Mouse (Mus musculus) forelimb bud, embryonic 11.5 days (tissue): ENCODE data around the gene Itga3.

Experiments used
- DNase-seq: peaks from one replicate; pipeline ENCODE4 v3.0.0-alpha.2; 2012; ENCODE audit warnings: low read depth, low spot score

Itga3 gene

DNA sequence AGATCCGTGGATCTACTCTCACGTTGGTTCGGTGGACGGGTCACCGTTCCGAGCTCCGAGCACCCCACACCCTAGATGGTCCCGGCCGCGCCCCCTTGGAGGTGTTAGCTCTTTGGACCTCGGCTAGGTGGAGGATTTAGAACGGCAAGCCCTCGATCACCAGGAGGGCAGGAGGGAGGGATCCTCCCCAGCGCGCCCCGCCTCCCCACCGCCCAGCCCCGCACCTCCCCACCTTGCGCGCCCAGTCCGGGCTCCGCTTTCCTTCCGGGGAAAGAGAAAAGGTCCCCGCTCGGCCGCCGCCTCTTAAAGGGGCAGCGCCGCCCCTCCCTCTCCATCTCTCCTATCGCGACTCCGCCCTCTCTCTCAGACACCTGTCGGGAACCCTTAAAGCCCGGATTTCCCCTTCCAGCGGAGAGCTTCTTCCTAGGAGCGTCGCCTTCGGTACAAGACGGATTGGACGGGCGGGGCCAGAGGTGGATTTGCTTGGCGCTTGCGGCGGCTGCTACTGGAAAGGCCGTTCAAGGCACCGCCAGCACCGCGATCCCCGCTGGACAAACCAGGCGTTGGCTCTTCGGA lies at the start of gene Itga3:
TSS of gene Itga3 (minus strand) at position 266 of the 576 bp plus-strand sequence.
- DNase-seq: peak; percentile 51

DNA sequence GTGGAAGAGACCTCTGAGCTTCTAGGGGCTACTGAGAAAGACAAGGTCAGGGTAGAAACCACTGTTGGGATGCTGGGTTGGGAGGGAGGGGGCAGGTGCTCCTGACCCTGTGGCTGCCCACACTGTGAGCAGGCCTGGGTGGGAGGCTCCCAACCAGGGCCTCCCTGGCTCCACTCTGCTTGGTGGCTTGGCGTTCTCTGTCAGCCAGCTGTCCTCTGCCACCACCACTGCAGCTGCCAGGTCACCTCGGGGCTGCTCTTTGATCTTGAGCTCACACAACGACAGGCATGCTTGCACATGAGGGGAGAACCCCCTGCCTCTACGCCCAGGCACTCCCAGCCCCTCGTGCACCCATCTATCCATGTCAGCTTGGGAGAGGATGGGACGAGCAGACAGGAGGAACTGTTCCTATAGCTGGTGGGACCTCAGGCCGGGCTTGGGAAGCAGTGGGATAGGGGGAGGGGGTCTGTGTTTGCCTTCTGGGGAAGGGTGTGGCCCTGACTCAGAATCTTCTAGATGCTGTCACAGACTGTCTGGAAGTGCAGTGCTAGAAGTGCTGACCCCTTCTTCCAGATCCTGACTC lies 48.9 kb upstream of the Itga3 start:
- DNase-seq: no peak

DNA sequence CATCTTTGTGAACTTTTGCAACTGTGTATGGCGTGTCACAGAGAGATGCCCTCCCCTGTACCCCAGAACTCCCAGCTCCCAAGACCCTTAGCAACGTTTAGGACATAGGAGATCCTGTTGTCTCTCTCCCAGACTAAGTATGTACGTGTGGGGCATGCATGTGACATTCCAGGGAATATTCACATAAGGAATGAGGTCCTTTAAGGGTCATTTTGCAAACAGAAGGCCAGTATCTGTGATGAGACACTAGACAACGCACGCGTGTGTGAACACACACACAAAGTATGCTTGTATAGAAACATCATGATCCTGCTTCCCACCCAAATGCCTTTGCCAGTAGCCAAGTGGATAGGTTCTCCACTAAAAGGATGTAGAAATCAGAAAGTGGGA lies 45.5 kb upstream of the Itga3 start:
- no peak for DNase-seq

DNA sequence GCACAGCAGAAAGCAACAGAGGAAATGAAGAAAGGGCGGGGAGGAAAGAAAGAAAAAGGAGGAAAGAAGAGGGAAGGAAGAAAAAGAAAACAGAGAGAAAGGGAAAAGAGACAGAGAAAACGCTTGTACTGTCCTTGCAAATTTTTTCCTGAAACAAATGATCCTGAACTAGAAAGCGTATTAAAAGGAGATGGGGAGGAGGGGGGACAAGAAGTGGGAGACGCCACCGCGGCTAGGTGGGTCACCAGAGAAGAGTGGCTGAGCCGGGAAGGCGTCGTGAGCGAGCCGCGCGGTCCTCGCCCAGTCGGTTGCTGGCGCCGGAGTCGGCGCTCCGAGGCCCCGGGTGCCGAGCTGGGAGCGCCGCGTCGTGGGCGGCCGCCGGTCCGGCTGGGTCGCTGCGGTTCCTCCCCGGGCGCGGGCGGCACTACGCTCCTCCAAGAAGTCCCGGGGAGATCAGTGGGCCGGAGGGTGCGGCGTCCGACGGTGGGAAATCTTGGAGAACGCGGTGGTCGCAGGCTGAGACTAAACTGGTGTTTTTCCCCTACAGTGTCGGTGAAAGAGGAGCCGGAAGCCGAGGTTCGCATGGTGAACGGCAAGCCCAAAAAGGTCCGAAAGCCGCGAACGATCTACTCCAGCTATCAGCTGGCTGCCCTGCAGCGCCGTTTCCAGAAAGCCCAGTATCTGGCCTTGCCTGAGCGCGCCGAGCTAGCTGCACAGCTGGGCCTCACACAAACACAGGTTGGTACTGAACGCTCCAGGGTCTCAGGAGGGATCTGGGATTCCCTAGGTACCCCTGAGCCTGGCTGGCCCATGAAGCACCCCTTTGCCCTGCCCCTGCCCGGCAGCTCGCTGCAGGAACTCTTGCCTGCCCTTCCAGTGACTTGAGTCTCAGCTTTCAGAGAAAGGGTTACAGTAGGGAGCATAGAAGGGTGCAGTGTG lies 44.8 kb upstream of the Itga3 start:
- no peak for DNase-seq

DNA sequence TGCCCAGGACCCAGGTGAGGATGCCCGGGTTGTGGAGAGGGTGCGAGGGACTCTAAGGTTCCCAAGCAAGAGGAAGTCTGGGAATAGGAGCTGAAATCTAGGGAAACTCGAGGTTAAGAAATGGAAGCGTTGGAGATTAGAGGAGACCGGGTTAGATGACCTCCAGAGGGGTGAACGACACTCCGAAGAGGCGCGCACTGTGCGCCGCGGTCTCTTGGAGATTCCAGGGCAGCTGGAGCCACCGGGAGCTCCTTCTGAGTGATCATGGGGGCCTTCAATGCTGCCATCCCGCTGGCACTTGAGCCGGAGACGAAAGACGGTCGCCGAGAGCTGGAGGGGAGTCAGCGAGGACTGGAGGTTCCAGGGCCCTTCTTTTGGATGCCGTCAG lies 44.0 kb upstream of the Itga3 start:
- DNase-seq: no peak

DNA sequence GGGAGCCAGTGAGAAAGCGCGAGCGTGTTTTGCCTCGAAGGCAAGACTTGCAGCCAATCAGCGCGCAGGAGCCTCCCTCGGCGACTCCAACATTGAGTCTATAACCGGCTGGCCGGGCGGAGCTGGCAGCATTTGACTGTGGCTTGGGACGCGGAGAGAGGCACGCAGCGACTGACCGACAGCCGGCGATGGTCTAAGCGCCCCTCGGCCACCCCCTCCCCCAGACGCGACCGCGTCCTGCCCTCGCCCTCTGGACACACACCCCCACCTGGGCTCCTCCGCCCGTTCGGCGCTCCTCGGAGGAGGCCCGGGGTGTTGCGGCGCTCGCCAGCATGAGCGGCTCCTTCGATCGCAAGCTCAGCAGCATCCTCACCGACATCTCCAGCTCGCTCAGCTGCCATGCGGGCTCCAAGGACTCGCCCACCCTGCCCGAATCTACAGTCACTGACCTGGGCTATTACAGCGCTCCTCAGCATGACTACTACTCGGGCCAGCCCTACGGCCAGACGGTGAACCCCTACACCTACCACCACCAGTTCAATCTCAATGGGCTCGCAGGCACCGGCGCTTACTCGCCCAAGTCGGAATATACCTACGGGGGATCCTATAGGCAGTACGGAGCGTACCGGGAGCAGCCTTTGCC lies 43.5 kb upstream of the Itga3 start, which contains the start of gene Dlx3:
TSS of gene Dlx3 (plus strand) at position 130 of the 643 bp plus-strand sequence.
- DNase-seq: peak; percentile 65

DNA sequence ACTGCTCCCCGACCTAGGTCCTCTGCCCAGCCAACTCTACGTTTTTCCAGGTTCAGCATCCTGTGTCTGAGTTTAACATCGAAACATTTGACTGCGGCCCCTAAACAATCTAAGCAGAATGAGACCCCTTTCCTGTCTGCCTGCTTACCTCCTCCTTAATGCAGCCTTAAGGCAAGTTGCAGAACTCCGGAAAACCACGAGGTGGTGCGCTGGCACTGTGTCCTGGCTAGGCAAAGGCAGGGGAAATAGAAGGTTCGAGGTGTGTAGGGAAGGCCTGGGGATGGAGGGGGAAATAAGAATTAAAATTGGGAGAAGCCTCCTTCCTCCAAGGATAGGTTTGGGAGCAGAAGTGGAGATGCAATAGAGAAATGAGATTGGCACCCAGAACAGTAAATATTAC lies 41.9 kb upstream of the Itga3 start:
- peak; percentile 81 for DNase-seq

DNA sequence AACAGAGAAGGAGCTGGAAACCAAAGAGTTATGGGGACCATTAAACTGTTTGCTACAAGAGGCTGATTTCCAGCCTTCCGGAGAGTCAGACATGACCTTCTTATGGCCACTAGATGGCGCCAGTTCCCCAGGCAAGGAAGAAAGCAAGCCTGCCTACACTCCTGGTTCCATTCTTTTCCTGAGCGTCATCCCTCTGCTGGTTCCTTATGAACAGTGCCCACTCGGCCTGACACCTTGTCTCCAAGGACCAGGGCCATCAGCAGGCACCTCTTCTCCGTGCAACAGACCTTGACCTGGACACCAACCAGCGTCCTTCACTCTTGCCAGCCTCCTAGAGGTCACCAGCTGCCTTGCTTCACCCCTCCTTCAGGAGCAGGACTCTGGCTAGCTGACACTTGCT lies 40.4 kb upstream of the Itga3 start:
- peak; percentile 89 for DNase-seq

DNA sequence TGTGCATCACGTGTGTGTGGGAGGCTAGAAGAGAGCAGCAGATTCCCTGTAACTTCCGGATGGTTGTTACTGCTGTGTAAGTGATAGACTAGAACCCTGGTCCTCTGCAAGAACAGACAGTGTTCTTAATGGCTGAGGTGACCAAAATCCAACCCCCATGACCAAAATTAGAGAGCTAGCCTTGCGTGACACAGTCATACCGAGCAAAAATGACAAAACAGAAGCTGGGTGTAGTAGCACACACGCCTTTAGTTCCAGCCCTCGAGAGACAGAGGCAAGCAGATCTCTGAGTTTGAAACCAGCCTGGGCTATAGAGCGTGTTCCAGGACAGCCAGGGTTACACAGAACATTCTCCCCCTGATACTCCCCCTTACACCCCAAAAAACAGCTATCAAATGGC lies 33.5 kb upstream of the Itga3 start:
- DNase-seq: no peak

DNA sequence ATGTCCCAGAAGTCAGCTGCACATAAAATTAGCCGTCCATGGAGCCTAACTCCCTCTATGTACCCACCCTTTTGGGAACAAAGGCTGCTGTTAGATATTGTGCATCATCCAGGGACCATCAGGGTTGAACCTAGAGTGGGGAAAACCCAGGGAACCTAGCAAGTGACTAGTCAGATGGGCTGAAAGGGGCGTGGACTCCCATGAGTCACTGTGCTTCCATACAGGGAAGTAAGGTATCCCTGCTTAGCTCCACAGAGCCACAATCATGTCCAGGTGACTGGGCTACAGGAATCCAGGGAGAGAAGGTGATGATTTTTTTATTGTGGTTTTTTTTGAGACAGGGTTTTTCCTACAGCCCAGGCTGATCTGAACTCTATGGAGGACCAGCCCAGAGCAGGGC lies 32.4 kb upstream of the Itga3 start:
- DNase-seq: no peak

DNA sequence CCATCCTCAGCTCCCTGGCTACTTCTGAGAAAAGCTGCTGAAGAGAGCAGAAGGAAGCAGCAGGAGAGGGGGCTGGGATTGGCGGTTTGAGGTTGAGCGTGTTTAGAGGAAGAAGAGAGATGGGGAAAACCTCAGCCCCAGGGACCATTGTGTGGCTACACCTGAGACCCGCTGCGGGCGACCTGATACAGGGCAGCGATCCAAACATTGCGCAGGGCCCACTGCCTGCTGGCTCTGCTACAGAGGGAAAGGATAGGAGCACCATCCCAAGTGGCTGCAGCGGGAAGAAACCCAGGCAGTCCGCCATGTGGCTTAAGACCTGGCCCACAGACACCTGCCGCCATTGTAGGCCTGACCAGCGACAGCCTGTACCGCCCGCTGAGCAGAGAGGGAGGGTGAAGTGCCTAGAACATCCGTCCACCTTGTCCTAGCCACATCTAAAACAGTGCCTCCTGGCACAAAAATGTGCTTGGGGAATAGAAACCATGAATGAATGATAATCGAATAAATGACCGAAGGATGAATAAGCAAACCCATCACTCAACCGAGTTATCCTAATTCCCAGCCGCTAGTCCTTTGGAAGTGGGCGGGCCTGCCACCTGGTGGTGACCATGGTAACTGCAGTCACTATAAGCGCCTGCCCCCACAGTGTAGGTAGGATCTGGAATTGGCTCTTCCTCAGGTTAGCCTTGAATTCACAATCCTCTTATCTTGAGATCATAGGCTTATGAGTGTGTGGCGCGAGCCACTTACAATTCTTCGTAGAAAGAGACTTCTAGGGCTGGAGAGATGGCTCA lies 30.0 kb upstream of the Itga3 start:
- peak; percentile 76 for DNase-seq

DNA sequence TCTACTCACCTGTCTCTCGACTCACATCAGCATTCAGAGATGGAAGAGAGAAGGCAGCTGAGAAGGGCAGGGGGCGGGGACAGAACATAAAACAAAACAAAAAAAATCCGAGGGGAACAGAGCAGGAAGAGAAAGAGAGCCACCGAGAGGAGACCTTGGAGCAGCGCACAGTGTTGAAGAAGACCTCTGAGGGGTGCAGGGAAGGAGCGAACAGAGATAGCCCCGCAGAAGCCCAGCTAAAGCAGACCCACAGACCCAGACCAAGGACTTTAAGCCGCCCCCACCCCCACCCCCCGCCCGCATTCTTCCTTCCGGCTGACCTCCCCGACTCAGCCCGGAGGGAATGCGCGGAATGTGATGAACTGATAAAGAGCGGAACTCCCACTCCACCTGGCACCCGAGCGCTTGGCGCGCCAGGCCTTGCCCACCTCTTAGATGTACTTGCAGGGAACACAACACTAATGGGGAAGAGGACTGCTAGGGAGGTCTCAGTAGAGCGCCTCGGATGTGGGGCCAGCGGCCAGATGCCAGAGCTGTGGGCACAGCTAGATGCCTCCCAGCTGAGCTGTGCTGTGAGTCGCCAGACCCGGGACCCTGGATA lies 28.8 kb upstream of the Itga3 start:
- DNase-seq: no peak

DNA sequence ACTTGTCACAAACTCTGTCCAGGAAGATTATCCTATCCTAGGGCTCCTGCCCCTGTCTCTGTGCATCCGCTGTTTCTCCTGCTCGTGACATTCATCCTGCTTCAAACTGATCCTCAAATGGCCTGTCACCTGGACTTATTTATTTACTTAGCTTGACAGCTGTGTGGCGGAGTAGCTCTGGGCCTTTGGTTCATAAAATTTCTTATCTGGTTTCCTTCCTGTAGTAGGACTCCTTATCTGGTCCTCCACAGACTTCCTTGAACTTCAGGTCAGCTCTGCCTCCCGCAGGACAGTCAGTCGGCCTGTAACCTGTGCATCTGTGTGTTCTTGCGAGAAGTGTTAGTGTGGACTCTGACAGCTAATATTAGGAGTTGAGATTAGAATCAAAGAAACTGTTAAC lies 27.7 kb upstream of the Itga3 start:
- DNase-seq: no peak

DNA sequence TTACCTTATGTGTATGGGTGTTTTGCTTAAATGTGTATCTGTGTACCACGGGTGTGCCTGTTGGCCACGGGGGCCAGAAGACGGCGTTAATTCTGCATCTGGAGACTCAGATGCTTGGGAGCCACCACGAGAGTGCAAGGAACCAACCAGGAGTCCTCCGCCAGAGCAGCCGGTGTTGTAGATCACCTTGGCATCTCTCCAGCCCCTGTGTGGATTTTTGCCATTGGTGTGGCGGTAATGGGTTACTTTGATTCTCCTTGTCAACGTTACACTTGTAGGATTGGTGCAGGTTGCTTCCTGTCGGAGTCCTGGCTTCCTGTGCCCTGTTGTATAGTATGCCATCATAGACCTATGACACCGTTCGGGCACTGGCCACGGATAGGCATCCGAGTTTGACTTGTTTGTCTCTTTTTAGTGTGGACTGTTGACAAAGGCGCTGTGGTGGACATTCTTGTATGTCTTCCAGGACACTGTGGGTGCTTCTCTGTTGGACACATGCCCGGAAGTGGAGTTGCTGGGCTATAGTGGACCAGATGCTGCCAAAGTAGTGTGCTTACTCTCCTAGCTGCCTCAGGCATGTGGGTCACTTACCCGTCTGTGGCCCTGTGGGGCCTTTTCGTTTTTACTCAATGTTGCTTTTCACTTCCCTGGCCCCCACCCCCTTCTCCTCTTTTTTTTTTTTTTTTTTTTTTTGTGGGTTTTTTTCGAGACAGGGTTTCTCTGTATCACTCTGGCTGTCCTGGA lies 25.7 kb upstream of the Itga3 start:
- no peak for DNase-seq

DNA sequence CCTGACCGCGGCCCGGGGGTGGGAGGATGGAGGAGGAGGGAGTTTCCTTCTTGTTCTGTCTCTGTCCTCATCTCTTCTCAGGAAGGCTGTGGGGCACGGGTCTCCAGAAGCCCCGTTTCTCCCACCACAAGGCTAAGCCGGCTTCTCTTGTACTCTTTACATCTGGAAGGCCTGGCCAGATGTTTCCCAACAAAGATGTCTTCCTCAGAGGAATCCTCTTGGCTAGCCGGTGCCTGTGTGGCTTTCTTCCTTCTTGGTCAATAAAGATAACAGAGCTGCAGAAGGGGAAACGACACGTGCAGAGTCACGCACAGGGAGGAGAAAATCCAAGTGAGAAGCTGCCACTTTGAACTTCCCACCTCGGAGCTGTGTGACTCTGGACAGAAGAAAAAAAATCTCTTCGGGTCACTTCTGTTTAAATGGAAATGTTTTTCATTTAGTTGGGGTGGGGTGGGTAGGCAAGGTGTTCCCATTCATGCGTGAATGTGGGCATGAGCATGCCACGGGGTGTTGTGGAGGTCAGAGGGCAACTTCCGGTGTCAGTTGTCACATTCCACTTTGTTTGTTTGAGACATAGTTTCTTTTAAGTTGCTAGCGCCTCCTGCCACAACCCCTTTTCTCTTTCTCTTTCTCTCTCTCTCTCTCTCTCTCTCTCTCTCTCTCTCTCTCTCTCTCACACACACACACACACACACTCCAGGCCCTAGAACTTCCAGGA lies 24.6 kb upstream of the Itga3 start:
- DNase-seq: no peak

DNA sequence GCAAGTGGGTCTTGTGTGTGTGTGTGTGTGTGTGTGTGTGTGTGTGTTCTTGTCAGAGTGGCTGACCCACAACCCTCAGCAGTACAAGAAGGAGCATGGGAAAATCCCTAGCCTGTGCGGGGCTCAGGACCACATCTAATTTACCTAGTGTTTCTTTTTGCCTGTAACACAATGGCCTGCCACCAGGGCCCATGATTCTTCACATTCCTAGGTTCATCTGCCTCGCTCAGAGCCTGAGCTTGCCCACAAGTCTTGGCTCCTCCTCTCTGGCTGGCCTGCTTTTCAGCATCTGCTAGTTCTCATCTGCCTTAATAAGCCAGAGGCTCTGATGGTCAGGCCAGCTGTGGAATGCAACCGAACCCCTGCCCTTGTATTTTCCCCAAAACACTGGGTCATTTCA lies 23.8 kb upstream of the Itga3 start:
- DNase-seq: no peak

DNA sequence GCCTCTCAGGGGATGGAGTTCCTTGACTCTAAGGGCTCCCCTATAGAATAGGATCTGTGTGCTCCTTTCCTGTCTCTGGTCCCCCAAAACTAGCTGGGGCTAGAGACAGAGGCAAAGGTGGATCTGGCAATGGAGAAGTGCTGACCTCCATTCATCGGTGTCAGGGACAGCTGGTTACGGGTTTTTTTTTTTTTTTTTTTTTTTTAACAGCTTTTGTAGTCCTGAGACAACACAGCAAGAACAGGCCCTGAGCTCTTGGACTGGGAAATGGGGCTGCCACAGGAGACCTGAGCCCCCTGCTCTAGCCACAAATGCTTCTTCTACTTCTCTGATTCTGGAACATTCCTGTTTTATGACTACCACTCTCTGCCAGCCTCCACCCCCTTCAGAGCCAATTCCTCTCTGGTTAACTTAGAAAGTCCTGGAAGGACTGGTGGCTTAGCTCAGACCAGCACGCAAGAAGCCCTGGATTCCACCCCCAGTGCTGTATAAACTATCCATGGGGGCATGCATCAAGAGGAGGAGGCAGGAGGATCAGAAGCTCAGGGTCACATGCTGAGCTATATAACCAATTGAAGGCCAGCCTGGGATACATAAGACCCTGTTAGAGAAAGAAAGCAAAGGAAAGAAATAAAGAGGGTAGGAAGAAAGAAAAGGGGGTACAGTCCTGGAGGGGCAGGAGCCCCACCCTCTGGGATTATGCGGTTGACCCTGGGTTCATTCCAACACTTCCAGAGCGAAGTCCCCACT lies 21.9 kb upstream of the Itga3 start:
- no peak for DNase-seq

DNA sequence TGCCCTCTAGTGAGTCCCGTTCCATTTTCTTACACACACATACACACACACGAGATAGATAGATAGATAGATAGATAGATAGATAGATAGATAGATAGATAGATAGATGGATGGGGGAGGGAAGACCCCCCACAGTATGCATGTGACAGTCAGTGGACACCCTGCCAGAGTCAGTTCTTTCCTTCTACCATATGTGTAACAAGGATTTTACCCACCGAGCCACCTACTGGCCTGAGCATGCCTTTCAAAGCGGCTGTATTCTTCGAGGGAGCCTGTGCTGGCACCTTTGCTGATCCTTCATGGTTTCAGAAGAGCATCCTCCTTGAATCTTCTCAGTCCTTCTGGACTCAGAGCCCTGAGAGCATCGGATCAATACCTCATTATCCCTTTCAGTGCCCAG lies 21.3 kb upstream of the Itga3 start:
- DNase-seq: no peak
